Mouse (Mus musculus) embryo, embryonic 11 days (tissue): ENCODE data around the gene Mcm5.

Source experiments
- DNase-seq: peaks from one replicate; pipeline ENCODE4 v3.0.0-alpha.2; 2015

The Mcm5 gene

GRCm38 (mm10) chr8:75109236-75109967 is at the start of gene Mcm5:
Gene Mcm5 (plus strand): TSS chr8:75109569.
- peak; percentile 100 for DNase-seq

- no peak for DNase-seq
These were observed 49.3 kb upstream of the Mcm5 start for GRCm38 (mm10) chr8:75060022-75060421.

GRCm38 (mm10) chr8:75060815-75061214 is 48.6 kb upstream of the Mcm5 start:
- no peak for DNase-seq

- DNase-seq = no peak
These were observed 46.1 kb upstream of the Mcm5 start for GRCm38 (mm10) chr8:75063290-75063689.

- no peak for DNase-seq
These were observed 44.6 kb upstream of the Mcm5 start for GRCm38 (mm10) chr8:75064790-75065189.

- DNase-seq = no peak
These were observed 42.1 kb upstream of the Mcm5 start for GRCm38 (mm10) chr8:75067287-75067686.

- DNase-seq = no peak
These were observed 39.1 kb upstream of the Mcm5 start for GRCm38 (mm10) chr8:75070297-75070696.

GRCm38 (mm10) chr8:75071627-75072346 is 37.6 kb upstream of the Mcm5 start:
- peak; percentile 86 for DNase-seq

GRCm38 (mm10) chr8:75074876-75075275 is 34.5 kb upstream of the Mcm5 start:
- DNase-seq = no peak

- DNase-seq = no peak
These were observed 31.2 kb upstream of the Mcm5 start for GRCm38 (mm10) chr8:75078215-75078614.

- no peak for DNase-seq
These were observed 30.5 kb upstream of the Mcm5 start for GRCm38 (mm10) chr8:75078851-75079250.

- no peak for DNase-seq
These were observed 27.9 kb upstream of the Mcm5 start for GRCm38 (mm10) chr8:75081364-75082040.

GRCm38 (mm10) chr8:75082181-75082805 is 27.1 kb upstream of the Mcm5 start:
- no peak for DNase-seq

- DNase-seq = peak; percentile 96
These were observed 25.5 kb upstream of the Mcm5 start for GRCm38 (mm10) chr8:75083846-75084245.

- DNase-seq = no peak
These were observed 24.8 kb upstream of the Mcm5 start for GRCm38 (mm10) chr8:75084382-75085064.

GRCm38 (mm10) chr8:75086002-75086401 is 23.4 kb upstream of the Mcm5 start:
- DNase-seq = no peak

- DNase-seq = no peak
These were observed 22.2 kb upstream of the Mcm5 start for GRCm38 (mm10) chr8:75087127-75087526.

GRCm38 (mm10) chr8:75088989-75089881 is 20.1 kb upstream of the Mcm5 start:
- DNase-seq = peak; percentile 89

GRCm38 (mm10) chr8:75090781-75091365 is 18.5 kb upstream of the Mcm5 start:
- no peak for DNase-seq

- peak; percentile 95 for DNase-seq
These were observed 15.8 kb upstream of the Mcm5 start, which contains the start of gene Hmox1 for GRCm38 (mm10) chr8:75093399-75094156. Gene Hmox1 (plus strand): TSS chr8:75093621.
